Mouse (Mus musculus): ENCODE data around the gene Best1. TPM values are rescaled to one million over a fixed set of nuclear protein-coding genes. Genes with fewer than 3 reads are reported as not detected.
A peak's percentile ranks its signal among the peaks of the same experiment; 100 is the strongest.
"Not testable (repeated sequence)": the region's sequence is repeated elsewhere in the genome, so short reads cannot be mapped to it uniquely, and the experiment has no call there.

The Best1 gene
- polyA plus RNA-seq, 1 experiment from 2014 or later, result 0.61 TPM

GRCm38 (mm10) chr19:9979156-9979555, 22.3 kb downstream of the Best1 start:
- Histone ChIP-seq H3K36me3 (ENCODE audit: control insufficient read depth, insufficient read depth) (peaks cover 4% of the 10 kb centered on the region), H3K9ac (ENCODE audit: low read depth, low read length) (no peak overlapping the region), H3K4me3 (ENCODE audit: low read depth, low read length) (no peak overlapping the region), H3K27ac (ENCODE audit: low read depth, low read length) (no peak overlapping the region; the same call in 1 of the 2 replicates), H3K27me3 (replicated peaks; ENCODE audit: control insufficient read depth, insufficient read depth, low read length) (no peaks in the 10 kb centered on the region), H3K9me3 (ENCODE audit: control insufficient read depth) (no peaks in the 10 kb centered on the region), H3K4me1 (replicated peaks; ENCODE audit: control insufficient read depth, insufficient read depth, low read length) (peaks cover 13% of the 10 kb centered on the region), H3K4me2 (replicated peaks; ENCODE audit: low read depth) (no peak overlapping the region)
- no peak for ATAC-seq
- no peak for TF ChIP-seq CTCF (IDR thresholded peaks at IDR 0.05; ENCODE audit: low read depth)
- WGBS, result 75% methylated on average over 2 of the region's 2 CpGs

- H3K4me2 ChIP-seq (replicated peaks; ENCODE audit: low read depth), result no peak overlapping the region
- ATAC-seq, result no peak
- no peak overlapping the region for H3K4me3 ChIP-seq (ENCODE audit: low read depth, low read length)
- no peaks in the 10 kb centered on the region for H3K27me3 ChIP-seq (replicated peaks; ENCODE audit: control insufficient read depth, insufficient read depth, low read length)
- H3K27ac ChIP-seq (ENCODE audit: low read depth, low read length), result peak overlapping the region; percentile 41
- 49% methylated on average over 5 of the region's 5 CpGs for WGBS
- H3K9ac ChIP-seq (ENCODE audit: low read depth, low read length), result no peak overlapping the region
- no peak for TF ChIP-seq CTCF (IDR thresholded peaks at IDR 0.05; ENCODE audit: low read depth)
- H3K9me3 ChIP-seq (ENCODE audit: control insufficient read depth), result no peaks in the 10 kb centered on the region
- H3K4me1 ChIP-seq (replicated peaks; ENCODE audit: control insufficient read depth, insufficient read depth, low read length), result peaks cover 13% of the 10 kb centered on the region
- no peaks in the 10 kb centered on the region for H3K36me3 ChIP-seq (ENCODE audit: control insufficient read depth, insufficient read depth)
These were observed 22.9 kb downstream of the Best1 start for GRCm38 (mm10) chr19:9978431-9978951.

- no peak for TF ChIP-seq CTCF (IDR thresholded peaks at IDR 0.05; ENCODE audit: low read depth)
- Histone ChIP-seq H3K36me3 (ENCODE audit: control insufficient read depth, insufficient read depth) (no peaks in the 10 kb centered on the region), H3K4me1 (replicated peaks; ENCODE audit: control insufficient read depth, insufficient read depth, low read length) (peaks cover 13% of the 10 kb centered on the region), H3K4me2 (replicated peaks; ENCODE audit: low read depth) (peak overlapping the region; percentile 25; the same call in 1 of the 2 replicates), H3K27ac (ENCODE audit: low read depth, low read length) (peak overlapping the region; percentile 90), H3K9ac (ENCODE audit: low read depth, low read length) (no peak overlapping the region), H3K9me3 (ENCODE audit: control insufficient read depth) (no peaks in the 10 kb centered on the region), H3K27me3 (replicated peaks; ENCODE audit: control insufficient read depth, insufficient read depth, low read length) (no peaks in the 10 kb centered on the region), H3K4me3 (ENCODE audit: low read depth, low read length) (no peak overlapping the region)
- ATAC-seq, result peak; percentile 59
- 51% methylated on average over 10 of the region's 10 CpGs for WGBS
These were observed 24.3 kb downstream of the Best1 start for GRCm38 (mm10) chr19:9977085-9977484.

- H3K4me3 ChIP-seq (ENCODE audit: low read depth, low read length); H3K27me3 ChIP-seq (replicated peaks; ENCODE audit: control insufficient read depth, insufficient read depth, low read length); H3K9ac ChIP-seq (ENCODE audit: low read depth, low read length); H3K4me2 ChIP-seq (replicated peaks; ENCODE audit: low read depth); H3K9me3 ChIP-seq (ENCODE audit: control insufficient read depth); H3K36me3 ChIP-seq (ENCODE audit: control insufficient read depth, insufficient read depth): not testable (repeated sequence)
- Histone ChIP-seq H3K27ac (ENCODE audit: low read depth, low read length) (peak overlapping the region; percentile 81), H3K4me1 (replicated peaks; ENCODE audit: control insufficient read depth, insufficient read depth, low read length) (peaks cover 10% of the 10 kb centered on the region)
- peak; percentile 84 for ATAC-seq
- 31% methylated on average over 2 of the region's 2 CpGs for WGBS
These were observed 26.6 kb downstream of the Best1 start for GRCm38 (mm10) chr19:9974853-9975252.

GRCm38 (mm10) chr19:9968081-9968787, 33.2 kb downstream of the Best1 start:
- no peak overlapping the region for H3K4me2 ChIP-seq (replicated peaks; ENCODE audit: low read depth)
- no peaks in the 10 kb centered on the region for H3K9me3 ChIP-seq (ENCODE audit: control insufficient read depth)
- peak overlapping the region; percentile 24; the same call in 1 of the 2 replicates for H3K27ac ChIP-seq (ENCODE audit: low read depth, low read length)
- no peak for TF ChIP-seq CTCF (IDR thresholded peaks at IDR 0.05; ENCODE audit: low read depth)
- no peaks in the 10 kb centered on the region for H3K36me3 ChIP-seq (ENCODE audit: control insufficient read depth, insufficient read depth)
- H3K4me3 ChIP-seq (ENCODE audit: low read depth, low read length), result no peak overlapping the region
- no peaks in the 10 kb centered on the region for H3K27me3 ChIP-seq (replicated peaks; ENCODE audit: control insufficient read depth, insufficient read depth, low read length)
- no peak overlapping the region for H3K9ac ChIP-seq (ENCODE audit: low read depth, low read length)
- peaks cover 10% of the 10 kb centered on the region; the same call in 1 of the 2 replicates for H3K4me1 ChIP-seq (replicated peaks; ENCODE audit: control insufficient read depth, insufficient read depth, low read length)
- WGBS, result 59% methylated on average over 9 of the region's 10 CpGs
- ATAC-seq, result peak; percentile 67

- ATAC-seq, result peak; percentile 92
- no peak overlapping the region for H3K9ac ChIP-seq (ENCODE audit: low read depth, low read length)
- H3K4me2 ChIP-seq (replicated peaks; ENCODE audit: low read depth), result no peak overlapping the region
- peak overlapping the region; percentile 57; the same call in 1 of the 2 replicates for H3K27ac ChIP-seq (ENCODE audit: low read depth, low read length)
- H3K4me3 ChIP-seq (ENCODE audit: low read depth, low read length), result no peak overlapping the region
- no peak for TF ChIP-seq CTCF (IDR thresholded peaks at IDR 0.05; ENCODE audit: low read depth)
- H3K9me3 ChIP-seq (ENCODE audit: control insufficient read depth), result no peaks in the 10 kb centered on the region
- 37% methylated on average over 2 of the region's 2 CpGs for WGBS
- H3K36me3 ChIP-seq (ENCODE audit: control insufficient read depth, insufficient read depth), result no peaks in the 10 kb centered on the region
- H3K4me1 ChIP-seq (replicated peaks; ENCODE audit: control insufficient read depth, insufficient read depth, low read length), result peaks cover 9% of the 10 kb centered on the region; the same call in 1 of the 2 replicates
- no peaks in the 10 kb centered on the region for H3K27me3 ChIP-seq (replicated peaks; ENCODE audit: control insufficient read depth, insufficient read depth, low read length)
These were observed 35.2 kb downstream of the Best1 start for GRCm38 (mm10) chr19:9966096-9966867.

Data from intestine, postnatal 0 days (tissue).